Mouse (Mus musculus) heart, adult 2 months (tissue): ENCODE data around the gene Cracr2a.

Source experiments
- CTCF ChIP-seq: fragments of 200-600 bp; IDR thresholded peaks from 2 replicates; pipeline ENCODE4 v1.8.1; 2022; ENCODE audit warnings: antibody characterized with exemption, mild to moderate bottlenecking, moderate library complexity
- EP300 ChIP-seq: fragments of 200-500 bp; IDR thresholded peaks from 2 replicates; pipeline ENCODE4 v1.6.1; 2011; ENCODE audit warnings: low read depth, low read length, control low read depth; ENCODE audit not compliant: insufficient read depth
- POLR2A ChIP-seq: fragments of 200-500 bp; IDR thresholded peaks from 2 replicates; pipeline ENCODE4 v1.6.1; 2011; ENCODE audit warnings: mild to moderate bottlenecking, low read depth, low read length, control low read depth; ENCODE audit not compliant: insufficient read depth

- TF ChIP-seq POLR2A (no peak), CTCF (no peak), EP300 (no peak)
Observed at GRCm38 (mm10) chr6:127680784-127681183, 119.6 kb downstream of the Cracr2a start.
